Mouse (Mus musculus) lung, postnatal 0 days (tissue): ENCODE data around the gene Etv6. TPM values are rescaled to one million over a fixed set of nuclear protein-coding genes. Genes with fewer than 3 reads are reported as not detected.
A peak's percentile ranks its signal among the peaks of the same experiment; 100 is the strongest.

Experiments
- ATAC-seq: fragments of 200-750 bp; cut with Nextera tagmentation; 2 replicates; pipeline ENCODE4 v1.8.0; 2017; ENCODE audit warnings: moderate library complexity
- DNase-seq: peaks from one replicate; pipeline ENCODE4 v3.0.0-alpha.2; 2016; ENCODE audit warnings: low spot score
- H3K27ac ChIP-seq: fragments of 300-500 bp; sonication (generic); 2 replicates; pipeline ENCODE4 v1.5.1; 2014; ENCODE audit warnings: antibody characterized with exemption, mild to moderate bottlenecking, low read length, mixed read lengths
- H3K27me3 ChIP-seq: fragments of 300-500 bp; sonication (generic); replicated peaks from 2 replicates; pipeline ENCODE4 v1.6.1; 2014; ENCODE audit warnings: low read length, mixed read lengths; ENCODE audit not compliant: insufficient read depth
- H3K36me3 ChIP-seq: fragments of 300-500 bp; sonication (generic); 2 replicates; pipeline ENCODE4 v1.6.1; 2014; ENCODE audit warnings: low read length, mixed read lengths; ENCODE audit not compliant: insufficient read depth
- H3K4me1 ChIP-seq: fragments of 300-500 bp; sonication (generic); 2 replicates; pipeline ENCODE4 v1.6.1; 2014; ENCODE audit warnings: antibody characterized with exemption, low read depth, low read length, mixed read lengths; ENCODE audit not compliant: insufficient read depth
- H3K4me2 ChIP-seq: fragments of 300-500 bp; sonication (generic); replicated peaks from 2 replicates; pipeline ENCODE4 v1.6.1; 2014; ENCODE audit warnings: low read depth, mild to moderate bottlenecking, low read length, moderate library complexity, mixed read lengths
- H3K4me3 ChIP-seq: fragments of 300-500 bp; sonication (generic); 2 replicates; pipeline ENCODE4 v1.5.1; 2014; ENCODE audit warnings: low read depth, low read length
- H3K9ac ChIP-seq: fragments of 300-500 bp; sonication (generic); replicated peaks from 2 replicates; pipeline ENCODE4 v1.6.1; 2014; ENCODE audit warnings: low read depth, mild to moderate bottlenecking
- H3K9me3 ChIP-seq: fragments of 300-500 bp; sonication (generic); 2 replicates; pipeline ENCODE4 v1.6.1; 2016; ENCODE audit warnings: low read length, mixed read lengths
- CTCF ChIP-seq: IDR thresholded peaks from 2 replicates; pipeline ENCODE4 v1.5.1; 2016; ENCODE audit warnings: antibody characterized with exemption, mild to moderate bottlenecking
- EP300 ChIP-seq: IDR thresholded peaks from 2 replicates; pipeline ENCODE4 v1.6.1; 2016; ENCODE audit warnings: antibody characterized with exemption, mild to moderate bottlenecking, control low read depth
- WGBS: fragments of 180-500 bp; shearing (Covaris S2); extraction: QIAGEN DNeasy Blood & Tissue Kit; methylation state at CpG from one replicate; pipeline ENCODE4 v1.1.7; 2014; 5-methylcytosine and 5-hydroxymethylcytosine counted together
- polyA plus RNA-seq: library from polyadenylated mRNA; unstranded; fragments of >200 nt; fragmentation: Nextera tagmentation; extraction: Ambion mirVana; gene quantifications from 2 replicates; pipeline ENCODE4 v1.2.1, GENCODE M21; 2015

Etv6 gene
- polyA plus RNA-seq, 1 experiment from 2014 or later, result 5.5 TPM

DNA sequence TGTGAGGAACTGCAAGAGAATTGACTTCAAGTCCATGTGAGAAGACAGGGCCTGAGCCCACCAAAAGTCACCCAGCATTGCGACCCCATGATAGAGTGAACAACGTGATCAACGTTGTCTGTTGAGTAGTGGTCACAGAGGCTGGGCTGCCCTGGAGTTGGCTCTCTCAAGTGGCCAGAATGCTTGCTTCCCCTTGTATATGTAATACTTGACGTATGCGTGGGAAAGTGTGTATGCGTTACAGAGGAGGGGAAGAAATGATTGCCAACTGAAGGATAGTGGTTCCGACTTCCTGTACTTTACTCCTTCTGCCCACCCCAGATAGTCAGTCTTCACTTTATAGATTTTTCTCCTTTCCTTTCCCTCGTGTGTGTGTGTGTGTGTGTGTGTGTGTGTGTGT, 59.1 kb downstream of the Etv6 start:
- Histone ChIP-seq H3K4me3 (no peak overlapping the region), H3K9me3 (no peaks in the 10 kb centered on the region), H3K4me2 (no peak overlapping the region), H3K27ac (no peak overlapping the region), H3K4me1 (peaks cover 7% of the 10 kb centered on the region; the same call in 1 of the 2 replicates), H3K9ac (no peak overlapping the region), H3K27me3 (no peaks in the 10 kb centered on the region), H3K36me3 (no peaks in the 10 kb centered on the region)
- 76% methylated on average over 7 of the region's 8 CpGs for WGBS
- no peak for ATAC-seq
- TF ChIP-seq CTCF (no peak), EP300 (no peak)
- DNase-seq, result no peak

DNA sequence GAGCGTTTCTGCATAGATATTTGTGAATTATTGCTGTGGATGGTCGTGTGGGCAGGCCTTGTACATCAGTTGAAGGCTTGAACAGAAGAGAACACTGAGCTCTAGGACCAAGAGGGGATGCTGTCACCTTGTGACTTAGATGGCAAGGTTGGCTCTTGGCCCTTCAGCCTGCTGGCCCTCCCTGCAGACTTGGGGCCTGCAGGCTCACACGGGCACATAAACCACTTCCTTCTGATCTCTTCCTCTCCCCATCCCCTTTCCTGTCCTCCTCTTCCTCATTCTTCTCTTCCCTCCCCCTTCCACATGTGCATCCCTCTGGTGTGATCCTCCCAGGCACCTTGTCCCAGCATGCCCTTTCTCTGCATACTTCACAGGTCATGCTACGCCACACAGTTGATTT, 60.1 kb downstream of the Etv6 start:
- 65% methylated on average over 4 of the region's 4 CpGs for WGBS
- no peak overlapping the region for H3K27ac ChIP-seq
- ATAC-seq (no peak), DNase-seq (no peak)
- TF ChIP-seq CTCF (no peak), EP300 (no peak)
- H3K9me3 ChIP-seq, result no peaks in the 10 kb centered on the region
- H3K27me3 ChIP-seq, result no peaks in the 10 kb centered on the region
- H3K4me2 ChIP-seq, result no peak overlapping the region
- H3K9ac ChIP-seq, result no peak overlapping the region
- no peaks in the 10 kb centered on the region for H3K36me3 ChIP-seq
- H3K4me3 ChIP-seq, result no peak overlapping the region
- peaks cover 4% of the 10 kb centered on the region; the same call in 1 of the 2 replicates for H3K4me1 ChIP-seq

DNA sequence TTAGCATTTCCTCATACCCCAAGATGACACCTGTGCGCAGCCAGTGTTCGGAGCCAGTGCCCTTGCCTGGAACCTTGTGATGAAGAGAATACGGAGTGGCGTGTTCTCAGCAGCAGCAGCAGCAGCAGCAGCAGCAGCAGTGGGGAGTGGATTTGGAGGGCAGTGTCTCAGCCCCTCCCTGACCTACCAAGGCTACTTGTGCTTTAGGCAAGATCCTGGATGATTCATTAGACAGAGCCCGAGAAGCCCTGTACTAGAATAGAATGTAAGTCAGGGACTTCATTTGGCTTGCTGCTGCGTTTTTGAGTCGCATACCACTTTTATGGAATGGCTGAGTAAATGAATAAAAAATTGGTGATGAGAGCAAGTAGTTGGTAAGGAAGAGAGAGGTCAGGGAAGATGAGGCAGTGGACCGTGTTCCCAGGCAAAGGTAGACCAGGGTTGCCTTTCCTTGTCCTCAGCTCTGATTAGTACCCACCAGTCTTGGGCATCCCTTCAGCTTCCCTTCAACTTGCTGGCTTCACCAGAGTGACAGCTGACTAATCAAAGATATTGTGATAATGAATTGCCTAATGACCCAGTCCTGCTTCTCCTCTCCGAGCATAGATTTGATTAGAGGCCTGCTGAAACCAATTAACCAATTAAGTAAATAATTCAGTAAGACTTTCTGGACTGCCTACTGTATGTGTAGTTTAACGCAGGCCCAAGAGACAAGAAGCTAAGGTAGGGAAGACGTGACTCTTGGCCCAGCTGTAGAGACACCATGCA, 64.7 kb downstream of the Etv6 start:
- no peaks in the 10 kb centered on the region for H3K4me1 ChIP-seq
- H3K4me2 ChIP-seq, result no peak overlapping the region

DNA sequence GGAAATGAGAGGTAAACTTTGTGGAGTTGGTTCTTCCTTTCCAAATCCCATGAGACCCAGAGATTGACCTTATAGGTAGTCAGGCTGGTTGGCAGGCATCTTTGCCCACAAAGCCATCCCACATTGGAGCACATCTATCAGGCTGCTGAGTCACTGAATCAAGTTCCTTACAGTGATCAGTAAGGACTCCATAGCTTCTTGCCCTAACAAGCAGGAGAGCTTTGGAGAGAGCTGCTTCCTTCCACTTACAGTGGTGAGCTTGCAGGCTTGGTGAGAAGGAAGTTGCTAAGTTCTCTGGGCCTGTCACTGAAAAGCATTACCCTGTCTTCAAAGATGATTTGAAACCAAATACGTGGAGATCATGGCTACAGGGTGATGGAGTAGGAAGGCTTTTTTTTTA, 66.9 kb downstream of the Etv6 start:
- TF ChIP-seq EP300 (no peak), CTCF (no peak)
- H3K36me3 ChIP-seq, result no peaks in the 10 kb centered on the region
- H3K4me3 ChIP-seq, result no peak overlapping the region
- WGBS, result 83% methylated on average over 1 of the region's 1 CpGs
- no peaks in the 10 kb centered on the region for H3K27me3 ChIP-seq
- H3K9ac ChIP-seq, result no peak overlapping the region
- DNase-seq (no peak), ATAC-seq (no peak)
- H3K9me3 ChIP-seq, result no peaks in the 10 kb centered on the region
- no peak overlapping the region for H3K4me2 ChIP-seq
- H3K27ac ChIP-seq, result no peak overlapping the region
- H3K4me1 ChIP-seq, result peaks cover 11% of the 10 kb centered on the region; the same call in 1 of the 2 replicates

More for the DNA sequence above, 64.7 kb downstream of the Etv6 start:
- ATAC-seq (no peak), DNase-seq (no peak)
- no peak overlapping the region for H3K4me3 ChIP-seq
- H3K9me3 ChIP-seq, result no peaks in the 10 kb centered on the region
- no peaks in the 10 kb centered on the region for H3K27me3 ChIP-seq
- no peak overlapping the region for H3K27ac ChIP-seq
- no peak overlapping the region for H3K9ac ChIP-seq
- TF ChIP-seq EP300 (no peak), CTCF (no peak)
- no peaks in the 10 kb centered on the region for H3K36me3 ChIP-seq
- 93% methylated on average over 11 of the region's 11 CpGs for WGBS

DNA sequence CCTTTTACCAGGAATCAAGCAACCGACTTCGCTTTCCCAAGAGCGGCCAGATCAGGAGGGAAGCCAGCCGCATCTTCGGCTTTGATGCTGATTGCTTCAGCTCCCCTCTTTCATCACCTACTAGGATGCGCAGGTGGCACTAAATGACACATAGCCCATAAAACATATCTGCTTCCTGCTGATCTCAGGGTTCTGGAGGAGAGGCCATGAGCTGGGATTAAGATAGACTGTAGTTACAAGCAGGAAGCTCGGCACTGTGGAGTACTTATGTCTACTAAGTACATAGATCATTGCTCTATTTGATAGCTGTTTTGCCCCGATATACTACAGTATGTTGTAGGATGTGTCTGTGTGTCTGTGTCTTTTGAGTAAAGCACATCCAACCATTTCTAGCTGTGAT, 68.0 kb downstream of the Etv6 start:
- DNase-seq, result no peak
- H3K4me1 ChIP-seq, result peaks cover 11% of the 10 kb centered on the region; the same call in 1 of the 2 replicates
- H3K4me3 ChIP-seq, result no peak overlapping the region

DNA sequence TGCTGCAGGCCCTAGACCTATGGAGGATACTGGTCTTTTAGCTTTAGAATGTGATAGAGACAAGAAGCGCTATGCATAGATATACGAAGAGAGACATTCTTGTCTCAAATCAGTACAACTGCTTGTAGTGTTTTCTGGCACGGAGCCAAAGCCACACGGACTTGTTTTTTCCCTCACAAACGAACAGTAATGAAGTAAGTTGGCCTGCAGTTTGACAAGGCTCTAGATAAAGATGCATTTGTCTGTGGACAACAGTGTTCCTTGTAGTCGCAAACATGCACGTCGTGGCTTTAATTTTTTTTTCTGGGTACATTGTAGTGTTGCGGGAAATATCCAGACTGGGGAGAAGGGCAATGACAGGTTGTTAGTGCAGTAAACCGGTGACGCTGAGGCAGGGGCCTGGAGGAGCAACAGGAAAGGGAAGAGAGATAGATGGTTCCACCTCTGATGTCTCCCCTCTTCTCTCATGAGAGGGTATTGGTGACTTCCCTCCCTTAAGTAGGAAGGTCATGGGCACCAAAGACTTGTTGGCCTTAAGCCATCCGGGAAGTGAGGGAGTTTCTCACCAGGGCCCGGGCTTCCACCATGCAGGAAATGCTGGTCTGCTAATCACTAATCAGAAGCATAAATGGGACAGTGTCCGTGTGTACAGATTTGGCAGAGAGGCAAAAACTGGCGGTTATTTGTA, 70.2 kb downstream of the Etv6 start:
- H3K4me3 ChIP-seq, result no peak overlapping the region
- ATAC-seq, result peak; percentile 61
- no peak overlapping the region for H3K9ac ChIP-seq
- no peak overlapping the region for H3K27ac ChIP-seq
- 0 out of 2 replicates have a peak overlapping the region, but pooled peaks have one; percentile 8 for H3K4me2 ChIP-seq
- peaks cover 11% of the 10 kb centered on the region; the same call in 1 of the 2 replicates for H3K4me1 ChIP-seq
- peak; percentile 76 for DNase-seq
- TF ChIP-seq CTCF, result no peak
- no peak; the same call in 1 of the 2 replicates for TF ChIP-seq EP300
- no peaks in the 10 kb centered on the region for H3K36me3 ChIP-seq
- no peaks in the 10 kb centered on the region for H3K27me3 ChIP-seq
- WGBS, result 27% methylated on average over 15 of the region's 15 CpGs
- no peaks in the 10 kb centered on the region for H3K9me3 ChIP-seq

More for the DNA sequence above, 68.0 kb downstream of the Etv6 start:
- Histone ChIP-seq H3K9ac (no peak overlapping the region), H3K36me3 (no peaks in the 10 kb centered on the region), H3K9me3 (no peaks in the 10 kb centered on the region), H3K4me2 (no peak overlapping the region), H3K27ac (no peak overlapping the region), H3K27me3 (no peaks in the 10 kb centered on the region)
- TF ChIP-seq EP300 (no peak), CTCF (no peak)
- ATAC-seq, result no peak
- WGBS, result 83% methylated on average over 8 of the region's 8 CpGs
